Mouse (Mus musculus): Measurements from ENCODE around the gene Hspb7.

The Hspb7 gene

GRCm38 (mm10) chr4:141420192-141420829 is at the start of gene Hspb7:
Gene Hspb7, plus strand, starts transcription at chr4:141420779.
- DNase-seq (ENCODE audit: low spot score in 2 of 2) = peak in 1 of 2 experiments; percentile 5

GRCm38 (mm10) chr4:141372426-141372825 is 48.2 kb upstream of the Hspb7 start:
- no peak for DNase-seq (ENCODE audit: low spot score in 2 of 2)

- DNase-seq (ENCODE audit: low spot score in 2 of 2) = no peak
Measured at GRCm38 (mm10) chr4:141379674-141380073, 40.9 kb upstream of the Hspb7 start.

- no peak for DNase-seq (ENCODE audit: low spot score in 2 of 2)
Measured at GRCm38 (mm10) chr4:141382406-141382805, 38.2 kb upstream of the Hspb7 start.

GRCm38 (mm10) chr4:141385275-141385674 is 35.3 kb upstream of the Hspb7 start:
- DNase-seq (ENCODE audit: low spot score in 2 of 2) = peak; percentile 20 to 45

GRCm38 (mm10) chr4:141386150-141386549 is 34.4 kb upstream of the Hspb7 start:
- DNase-seq (ENCODE audit: low spot score in 2 of 2) = no peak

- DNase-seq (ENCODE audit: low spot score in 2 of 2) = peak; percentile 83 to 86
Measured at GRCm38 (mm10) chr4:141387093-141387784, 33.3 kb upstream of the Hspb7 start.

- DNase-seq (ENCODE audit: low spot score in 2 of 2) = no peak
Measured at GRCm38 (mm10) chr4:141387933-141388332, 32.6 kb upstream of the Hspb7 start.

- DNase-seq (ENCODE audit: low spot score in 2 of 2) = no peak
Measured at GRCm38 (mm10) chr4:141389366-141390150, 31.0 kb upstream of the Hspb7 start.

GRCm38 (mm10) chr4:141391293-141391692 is 29.3 kb upstream of the Hspb7 start:
- DNase-seq (ENCODE audit: low spot score in 2 of 2) = no peak

GRCm38 (mm10) chr4:141394751-141395150 is 25.8 kb upstream of the Hspb7 start:
- DNase-seq (ENCODE audit: low spot score in 2 of 2) = no peak

- no peak for DNase-seq (ENCODE audit: low spot score in 2 of 2)
Measured at GRCm38 (mm10) chr4:141397861-141398260, 22.7 kb upstream of the Hspb7 start.

GRCm38 (mm10) chr4:141398545-141398944 is 22.0 kb upstream of the Hspb7 start, which contains the start of gene Clcnka:
Gene Clcnka, minus strand, starts transcription at chr4:141398724.
- DNase-seq (ENCODE audit: low spot score in 2 of 2) = no peak

GRCm38 (mm10) chr4:141400171-141400570 is 20.4 kb upstream of the Hspb7 start:
- no peak for DNase-seq (ENCODE audit: low spot score in 2 of 2)

- peak; percentile 95 to 97 for DNase-seq (ENCODE audit: low spot score in 2 of 2)
Measured at GRCm38 (mm10) chr4:141404518-141405313, 15.9 kb upstream of the Hspb7 start.

- DNase-seq (ENCODE audit: low spot score in 2 of 2) = no peak
Measured at GRCm38 (mm10) chr4:141405314-141405622, 15.3 kb upstream of the Hspb7 start.

- peak in 1 of 2 experiments; percentile 32 for DNase-seq (ENCODE audit: low spot score in 2 of 2)
Measured at GRCm38 (mm10) chr4:141406516-141407299, 13.9 kb upstream of the Hspb7 start.

GRCm38 (mm10) chr4:141408577-141408976 is 12.0 kb upstream of the Hspb7 start:
- DNase-seq (ENCODE audit: low spot score in 2 of 2) = no peak

GRCm38 (mm10) chr4:141411430-141411992 is 9.1 kb upstream of the Hspb7 start:
- DNase-seq (ENCODE audit: low spot score in 2 of 2) = no peak

- no peak for DNase-seq (ENCODE audit: low spot score in 2 of 2)
Measured at GRCm38 (mm10) chr4:141415924-141416323, 4.7 kb upstream of the Hspb7 start, which contains the start of gene Clcnkb. Gene Clcnkb, minus strand, starts transcription at chr4:141416014.

All from right cerebral cortex, adult 2 months (tissue).